Mouse (Mus musculus) heart, embryonic 16.5 days (tissue): Measurements from ENCODE around the gene Sfpq. TPM values are rescaled to one million over a fixed set of nuclear protein-coding genes. Genes with fewer than 3 reads are reported as not detected.

Experiments
- ATAC-seq: fragments of 200-750 bp; cut with Nextera tagmentation; replicated peaks from 2 replicates; pipeline ENCODE4 v1.8.0; 2017; ENCODE audit warnings: moderate number of reproducible peaks; ENCODE audit not compliant: insufficient read depth, low FRiP score; ENCODE audit errors: extremely low read depth
- H3K27ac ChIP-seq: fragments of 300-500 bp; sonication (generic); 2 replicates; pipeline ENCODE4 v1.5.1; 2014; ENCODE audit warnings: mild to moderate bottlenecking, low read length, control low read depth, moderate library complexity
- H3K27me3 ChIP-seq: fragments of 300-500 bp; sonication (generic); 2 replicates; pipeline ENCODE4 v1.6.1; 2014; ENCODE audit warnings: low read length, mixed read lengths; ENCODE audit not compliant: control insufficient read depth, insufficient read depth
- H3K36me3 ChIP-seq: fragments of 300-500 bp; sonication (generic); 2 replicates; pipeline ENCODE4 v1.6.1; 2014; ENCODE audit not compliant: control insufficient read depth, insufficient read depth
- H3K4me1 ChIP-seq: fragments of 300-500 bp; sonication (generic); 2 replicates; pipeline ENCODE4 v1.6.1; 2014; ENCODE audit warnings: low read length, mixed read lengths; ENCODE audit not compliant: control insufficient read depth, insufficient read depth
- H3K4me2 ChIP-seq: fragments of 300-500 bp; sonication (generic); 2 replicates; pipeline ENCODE4 v1.6.1; 2014; ENCODE audit warnings: low read depth, mild to moderate bottlenecking, control low read depth, low read length
- H3K4me3 ChIP-seq: fragments of 300-500 bp; sonication (generic); 2 replicates; pipeline ENCODE4 v1.5.1; 2014; ENCODE audit warnings: mild to moderate bottlenecking, control low read depth, low read length
- H3K9ac ChIP-seq: fragments of 300-500 bp; sonication (generic); 2 replicates; pipeline ENCODE4 v1.6.1; 2014; ENCODE audit warnings: low read length, control low read depth
- H3K9me3 ChIP-seq: fragments of 300-500 bp; sonication (generic); replicated peaks from 2 replicates; pipeline ENCODE4 v1.6.1; 2016; ENCODE audit warnings: low read length; ENCODE audit not compliant: control insufficient read depth
- WGBS: fragments of 180-500 bp; shearing (Covaris S2); extraction: QIAGEN DNeasy Blood & Tissue Kit; methylation state at CpG from one replicate; pipeline ENCODE4 v1.1.7; 2014; 5-methylcytosine and 5-hydroxymethylcytosine counted together
- polyA plus RNA-seq: library from polyadenylated mRNA; unstranded; fragments of >200 nt; fragmentation: Nextera tagmentation; extraction: Ambion mirVana; gene quantifications from 2 replicates; pipeline ENCODE4 v1.2.1, GENCODE M21; 2015

Sfpq gene
- polyA plus RNA-seq, 1 experiment from 2014 or later = 34.4 TPM

- H3K4me1 ChIP-seq = peaks cover 36% of the 10 kb centered on the region
- H3K27me3 ChIP-seq = no peaks in the 10 kb centered on the region
- ATAC-seq = no peak
- no peaks in the 10 kb centered on the region for H3K9me3 ChIP-seq
- peaks cover 46% of the 10 kb centered on the region for H3K36me3 ChIP-seq
- H3K4me2 ChIP-seq = peak overlapping the region; percentile 97
- no peak overlapping the region for H3K27ac ChIP-seq
- 1% methylated on average over 9 of the region's 9 CpGs for WGBS
- H3K9ac ChIP-seq = peak overlapping the region; percentile 100
- peak overlapping the region; percentile 100 for H3K4me3 ChIP-seq
Observed at GRCm38 (mm10) chr4:127023201-127023600, 2.1 kb downstream of the Sfpq start.

- Histone ChIP-seq H3K27ac (no peak overlapping the region), H3K4me1 (peaks cover 36% of the 10 kb centered on the region), H3K4me3 (peak overlapping the region; percentile 100), H3K27me3 (no peaks in the 10 kb centered on the region), H3K36me3 (peaks cover 51% of the 10 kb centered on the region), H3K4me2 (peak overlapping the region; percentile 97), H3K9me3 (no peaks in the 10 kb centered on the region), H3K9ac (peak overlapping the region; percentile 100)
- 27% methylated on average over 1 of the region's 1 CpGs for WGBS
- no peak for ATAC-seq
Observed at GRCm38 (mm10) chr4:127024240-127024639, 3.1 kb downstream of the Sfpq start.

GRCm38 (mm10) chr4:127026826-127027225, 5.7 kb downstream of the Sfpq start:
- no peak for ATAC-seq
- Histone ChIP-seq H3K9me3 (no peaks in the 10 kb centered on the region), H3K4me2 (no peak overlapping the region), H3K27ac (no peak overlapping the region), H3K27me3 (no peaks in the 10 kb centered on the region), H3K4me3 (no peak overlapping the region), H3K4me1 (peaks cover 32% of the 10 kb centered on the region), H3K36me3 (peaks cover 65% of the 10 kb centered on the region), H3K9ac (no peak overlapping the region)
- WGBS = 85% methylated on average over 4 of the region's 4 CpGs

- no peak for ATAC-seq
- 73% methylated on average over 4 of the region's 4 CpGs for WGBS
- Histone ChIP-seq H3K27me3 (no peaks in the 10 kb centered on the region), H3K4me2 (no peak overlapping the region), H3K9ac (no peak overlapping the region), H3K4me3 (no peak overlapping the region), H3K9me3 (no peaks in the 10 kb centered on the region), H3K4me1 (peaks cover 32% of the 10 kb centered on the region), H3K27ac (no peak overlapping the region), H3K36me3 (peaks cover 70% of the 10 kb centered on the region)
Observed at GRCm38 (mm10) chr4:127027228-127028190, 6.4 kb downstream of the Sfpq start.

- Histone ChIP-seq H3K27ac (no peak overlapping the region), H3K9me3 (no peaks in the 10 kb centered on the region), H3K4me1 (no peaks in the 10 kb centered on the region), H3K36me3 (peaks cover 58% of the 10 kb centered on the region), H3K4me3 (no peak overlapping the region), H3K27me3 (no peaks in the 10 kb centered on the region), H3K9ac (no peak overlapping the region), H3K4me2 (no peak overlapping the region)
- WGBS = 92% methylated on average over 3 of the region's 3 CpGs
- ATAC-seq = no peak
Observed at GRCm38 (mm10) chr4:127037158-127037557, 16.0 kb downstream of the Sfpq start.

GRCm38 (mm10) chr4:127037908-127038827, 17.0 kb downstream of the Sfpq start:
- peaks cover 51% of the 10 kb centered on the region for H3K36me3 ChIP-seq
- no peak for ATAC-seq

GRCm38 (mm10) chr4:127038828-127039349, 17.8 kb downstream of the Sfpq start:
- Histone ChIP-seq H3K4me2 (no peak overlapping the region), H3K9ac (no peak overlapping the region), H3K36me3 (peaks cover 44% of the 10 kb centered on the region), H3K4me3 (no peak overlapping the region), H3K27me3 (no peaks in the 10 kb centered on the region), H3K27ac (no peak overlapping the region), H3K9me3 (no peaks in the 10 kb centered on the region), H3K4me1 (no peaks in the 10 kb centered on the region)
- 79% methylated on average over 3 of the region's 3 CpGs for WGBS
- no peak for ATAC-seq

More at GRCm38 (mm10) chr4:127037908-127038827, 17.0 kb downstream of the Sfpq start:
- H3K4me3 ChIP-seq = no peak overlapping the region
- no peak overlapping the region for H3K9ac ChIP-seq
- no peak overlapping the region for H3K27ac ChIP-seq
- no peaks in the 10 kb centered on the region for H3K9me3 ChIP-seq
- WGBS = 82% methylated on average over 8 of the region's 8 CpGs
- no peaks in the 10 kb centered on the region for H3K27me3 ChIP-seq
- H3K4me1 ChIP-seq = no peaks in the 10 kb centered on the region
- H3K4me2 ChIP-seq = no peak overlapping the region

- 68% methylated on average over 3 of the region's 3 CpGs for WGBS
Observed at GRCm38 (mm10) chr4:127039871-127040483, 18.9 kb downstream of the Sfpq start.

More at GRCm38 (mm10) chr4:127039871-127040483, 18.9 kb downstream of the Sfpq start:
- Histone ChIP-seq H3K27me3 (no peaks in the 10 kb centered on the region), H3K4me2 (no peak overlapping the region), H3K4me1 (no peaks in the 10 kb centered on the region), H3K4me3 (no peak overlapping the region), H3K27ac (no peak overlapping the region), H3K9me3 (no peaks in the 10 kb centered on the region), H3K9ac (no peak overlapping the region), H3K36me3 (peaks cover 39% of the 10 kb centered on the region)
- ATAC-seq = no peak
